Mouse (Mus musculus) neural tube, embryonic 13.5 days (tissue): ENCODE measurements around the gene Arhgef25. TPM values are rescaled to one million over a fixed set of nuclear protein-coding genes. Genes with fewer than 3 reads are reported as not detected.
"Not testable (repeated sequence)": the region's sequence is repeated elsewhere in the genome, so short reads cannot be mapped to it uniquely, and the experiment has no call there.

Experiments
- ATAC-seq: fragments of 200-750 bp; cut with Nextera tagmentation; 2 replicates; pipeline ENCODE4 v1.8.0; 2017; ENCODE audit warnings: low read depth, mild to moderate bottlenecking, moderate TSS enrichment, moderate library complexity
- H3K27ac ChIP-seq: fragments of 300-500 bp; sonication (generic); replicated peaks from 2 replicates; pipeline ENCODE4 v1.5.1; 2015; ENCODE audit warnings: moderate library complexity, mild to moderate bottlenecking, inconsistent platforms
- H3K27me3 ChIP-seq: fragments of 300-500 bp; sonication (generic); 2 replicates; pipeline ENCODE4 v1.6.1; 2015; ENCODE audit warnings: mild to moderate bottlenecking, inconsistent platforms
- H3K36me3 ChIP-seq: fragments of 300-500 bp; sonication (generic); 2 replicates; pipeline ENCODE4 v1.6.1; 2015; ENCODE audit warnings: mild to moderate bottlenecking, inconsistent platforms
- H3K4me1 ChIP-seq: fragments of 300-500 bp; sonication (generic); replicated peaks from 2 replicates; pipeline ENCODE4 v1.6.1; 2015; ENCODE audit warnings: inconsistent platforms
- H3K4me2 ChIP-seq: fragments of 300-500 bp; sonication (generic); 2 replicates; pipeline ENCODE4 v1.6.1; 2015; ENCODE audit warnings: inconsistent platforms, mild to moderate bottlenecking, moderate library complexity
- H3K4me3 ChIP-seq: fragments of 300-500 bp; sonication (generic); 2 replicates; pipeline ENCODE4 v1.5.1; 2015; ENCODE audit warnings: mild to moderate bottlenecking, inconsistent platforms
- H3K9ac ChIP-seq: fragments of 300-500 bp; sonication (generic); 2 replicates; pipeline ENCODE4 v1.6.1; 2015; ENCODE audit warnings: moderate library complexity, mild to moderate bottlenecking, inconsistent platforms
- H3K9me3 ChIP-seq: fragments of 300-500 bp; sonication (generic); 2 replicates; pipeline ENCODE4 v1.6.1; 2016; ENCODE audit warnings: inconsistent platforms
- WGBS: fragments of 180-500 bp; shearing (Covaris S2); methylation state at CpG from one replicate; pipeline ENCODE4 v1.1.7; 2015; 5-methylcytosine and 5-hydroxymethylcytosine counted together
- polyA plus RNA-seq: library from polyadenylated mRNA; unstranded; fragments of >200 nt; fragmentation: Nextera tagmentation; extraction: Ambion mirVana; gene quantifications from 2 replicates; pipeline ENCODE4 v1.2.1, GENCODE M21; 2015

The Arhgef25 gene
- polyA plus RNA-seq, 1 experiment from 2014 or later, result 38.1 TPM

GRCm38 (mm10) chr10:127200279-127200678 is 10.4 kb upstream of the Arhgef25 start:
- ATAC-seq, result no peak
- H3K27me3 ChIP-seq, result no peaks in the 10 kb centered on the region
- H3K9me3 ChIP-seq, result no peaks in the 10 kb centered on the region
- no peak overlapping the region for H3K4me2 ChIP-seq
- WGBS, result 87% methylated on average over 8 of the region's 8 CpGs
- no peak overlapping the region for H3K27ac ChIP-seq
- no peak overlapping the region for H3K4me3 ChIP-seq
- H3K4me1 ChIP-seq, result peaks cover 17% of the 10 kb centered on the region
- H3K36me3 ChIP-seq, result peaks cover 74% of the 10 kb centered on the region
- no peak overlapping the region for H3K9ac ChIP-seq

DNA sequence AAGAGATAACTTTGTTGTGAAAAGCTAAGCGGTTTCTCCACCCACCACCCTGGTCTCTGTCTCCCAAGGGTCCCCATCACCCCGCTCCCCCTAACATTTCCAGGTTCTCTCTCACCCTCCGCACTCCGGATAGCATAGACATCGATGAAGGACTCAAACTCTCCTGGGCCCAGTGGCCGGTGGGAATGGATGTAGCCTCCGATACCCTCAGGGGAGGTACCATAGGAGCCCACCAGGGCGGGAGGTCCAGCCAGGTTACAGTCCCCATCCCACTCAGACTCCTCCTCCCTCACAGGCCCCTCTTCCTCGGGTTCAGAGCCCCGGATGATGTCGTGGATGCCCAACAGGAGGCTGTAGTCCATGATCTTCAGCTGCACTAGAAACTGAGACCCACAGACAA is 9.6 kb upstream of the Arhgef25 start:
- H3K4me3 ChIP-seq, result no peak overlapping the region
- H3K4me2 ChIP-seq, result no peak overlapping the region
- peaks cover 66% of the 10 kb centered on the region for H3K36me3 ChIP-seq
- H3K9me3 ChIP-seq, result no peaks in the 10 kb centered on the region
- H3K27me3 ChIP-seq, result no peaks in the 10 kb centered on the region
- H3K4me1 ChIP-seq, result peaks cover 23% of the 10 kb centered on the region
- WGBS, result 81% methylated on average over 11 of the region's 11 CpGs
- H3K9ac ChIP-seq, result no peak overlapping the region
- H3K27ac ChIP-seq, result no peak overlapping the region
- no peak for ATAC-seq

DNA sequence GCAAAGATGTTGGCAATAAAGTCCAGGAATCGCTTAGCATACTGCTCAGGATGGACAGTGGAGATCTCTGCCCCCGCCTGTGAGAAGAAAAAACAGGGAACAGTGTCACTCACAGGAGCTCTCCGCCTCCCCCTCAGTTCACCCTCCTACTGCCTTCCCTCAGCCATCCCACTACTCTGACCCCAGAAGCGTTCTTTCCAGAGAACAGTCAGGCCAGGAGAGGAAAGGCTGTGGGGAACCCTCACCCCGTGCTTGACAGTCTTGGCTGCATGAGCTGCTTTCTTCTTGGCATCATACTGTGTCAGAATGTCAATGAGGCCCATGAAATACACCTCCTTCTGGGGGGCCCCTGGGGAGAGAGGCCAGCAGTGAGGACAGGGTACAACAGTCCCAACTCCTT is 9.2 kb upstream of the Arhgef25 start:
- H3K4me2 ChIP-seq, result no peak overlapping the region
- ATAC-seq, result no peak
- peaks cover 27% of the 10 kb centered on the region for H3K4me1 ChIP-seq
- H3K27me3 ChIP-seq, result no peaks in the 10 kb centered on the region
- no peak overlapping the region for H3K4me3 ChIP-seq
- H3K9me3 ChIP-seq, result no peaks in the 10 kb centered on the region
- peaks cover 64% of the 10 kb centered on the region for H3K36me3 ChIP-seq
- peak overlapping the region; percentile 3; the same call in 1 of the 2 replicates for H3K27ac ChIP-seq
- H3K9ac ChIP-seq, result 0 out of 2 replicates have a peak overlapping the region, but pooled peaks have one; percentile 8
- whole genome bisulfite sequencing, result 72% methylated on average over 5 of the region's 5 CpGs

DNA sequence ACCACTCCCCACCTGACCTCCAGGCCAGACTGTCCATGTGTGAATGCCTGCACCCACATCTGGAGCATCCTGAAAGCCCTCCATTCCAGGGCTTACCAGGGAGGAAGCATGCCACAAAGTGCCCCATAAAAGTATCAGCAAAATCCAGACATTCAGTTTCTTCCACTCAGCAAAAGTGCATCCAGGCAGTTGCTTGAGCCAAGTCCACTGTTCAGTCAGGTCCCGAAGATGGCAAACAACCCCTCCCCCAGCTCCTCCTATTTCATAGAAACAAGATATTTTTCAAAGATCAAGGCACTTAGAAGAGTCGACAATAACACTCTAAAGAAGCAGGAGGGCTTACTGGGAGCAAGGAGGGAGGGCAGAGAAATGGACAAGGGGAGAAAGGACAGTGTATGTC is 8.6 kb upstream of the Arhgef25 start:
- ATAC-seq, result no peak
- H3K27me3 ChIP-seq, result no peaks in the 10 kb centered on the region
- H3K9ac ChIP-seq, result 0 out of 2 replicates have a peak overlapping the region, but pooled peaks have one; percentile 8
- 70% methylated on average over 2 of the region's 2 CpGs for WGBS
- H3K4me2 ChIP-seq, result no peak overlapping the region
- H3K36me3 ChIP-seq, result peaks cover 59% of the 10 kb centered on the region
- H3K27ac ChIP-seq, result no peak overlapping the region; the same call in 1 of the 2 replicates
- peaks cover 29% of the 10 kb centered on the region for H3K4me1 ChIP-seq
- no peaks in the 10 kb centered on the region for H3K9me3 ChIP-seq
- no peak overlapping the region for H3K4me3 ChIP-seq

- ATAC-seq, result no peak
- no peak overlapping the region for H3K4me3 ChIP-seq
- H3K27me3 ChIP-seq, result no peaks in the 10 kb centered on the region
- H3K9me3 ChIP-seq, result no peaks in the 10 kb centered on the region
- no peak overlapping the region for H3K9ac ChIP-seq
- whole genome bisulfite sequencing, result 69% methylated on average over 11 of the region's 11 CpGs
- 0 out of 2 replicates have a peak overlapping the region, but pooled peaks have one; percentile 7 for H3K27ac ChIP-seq
- H3K36me3 ChIP-seq, result peaks cover 60% of the 10 kb centered on the region
- H3K4me1 ChIP-seq, result peaks cover 38% of the 10 kb centered on the region
- H3K4me2 ChIP-seq, result no peak overlapping the region
These were observed 7.7 kb upstream of the Arhgef25 start for GRCm38 (mm10) chr10:127197505-127198110.

- Histone ChIP-seq H3K4me1 (peaks cover 43% of the 10 kb centered on the region), H3K4me2 (no peak overlapping the region), H3K9me3 (no peaks in the 10 kb centered on the region), H3K9ac (no peak overlapping the region), H3K4me3 (no peak overlapping the region), H3K27me3 (no peaks in the 10 kb centered on the region), H3K36me3 (peaks cover 60% of the 10 kb centered on the region), H3K27ac (0 out of 2 replicates have a peak overlapping the region, but pooled peaks have one; percentile 7)
- no peak for ATAC-seq
- WGBS, result 87% methylated on average over 8 of the region's 8 CpGs
These were observed 7.2 kb upstream of the Arhgef25 start for GRCm38 (mm10) chr10:127197104-127197503.

GRCm38 (mm10) chr10:127196392-127196791 is 6.5 kb upstream of the Arhgef25 start:
- no peaks in the 10 kb centered on the region for H3K9me3 ChIP-seq
- ATAC-seq, result peak; percentile 62
- no peaks in the 10 kb centered on the region for H3K27me3 ChIP-seq
- H3K4me1 ChIP-seq, result peaks cover 45% of the 10 kb centered on the region
- peak overlapping the region; percentile 96 for H3K9ac ChIP-seq
- H3K36me3 ChIP-seq, result peaks cover 60% of the 10 kb centered on the region
- 0% methylated on average over 5 of the region's 5 CpGs for WGBS
- peak overlapping the region; percentile 95 for H3K27ac ChIP-seq
- peak overlapping the region; percentile 88 for H3K4me2 ChIP-seq
- peak overlapping the region; percentile 95 for H3K4me3 ChIP-seq

GRCm38 (mm10) chr10:127195328-127196129 is 5.6 kb upstream of the Arhgef25 start, which contains the start of gene Dtx3:
Gene Dtx3 (minus strand): TSS chr10:127195728.
- H3K9me3 ChIP-seq, result no peaks in the 10 kb centered on the region
- peak within 1 kb of the TSS; percentile 95 for H3K27ac ChIP-seq
- peak; percentile 70 for ATAC-seq
- H3K36me3 ChIP-seq, result peaks cover 61% of the 10 kb centered on the region
- peak within 1 kb of the TSS; percentile 88 for H3K4me2 ChIP-seq
- no peaks in the 10 kb centered on the region for H3K27me3 ChIP-seq
- 0% methylated on average over 44 of the region's 47 CpGs for WGBS
- peak within 1 kb of the TSS; percentile 96 for H3K9ac ChIP-seq
- H3K4me1 ChIP-seq, result peaks cover 53% of the 10 kb centered on the region
- peak within 1 kb of the TSS; percentile 95 for H3K4me3 ChIP-seq

GRCm38 (mm10) chr10:127194428-127195327 is 4.8 kb upstream of the Arhgef25 start:
- H3K27ac ChIP-seq, result peak overlapping the region; percentile 95

DNA sequence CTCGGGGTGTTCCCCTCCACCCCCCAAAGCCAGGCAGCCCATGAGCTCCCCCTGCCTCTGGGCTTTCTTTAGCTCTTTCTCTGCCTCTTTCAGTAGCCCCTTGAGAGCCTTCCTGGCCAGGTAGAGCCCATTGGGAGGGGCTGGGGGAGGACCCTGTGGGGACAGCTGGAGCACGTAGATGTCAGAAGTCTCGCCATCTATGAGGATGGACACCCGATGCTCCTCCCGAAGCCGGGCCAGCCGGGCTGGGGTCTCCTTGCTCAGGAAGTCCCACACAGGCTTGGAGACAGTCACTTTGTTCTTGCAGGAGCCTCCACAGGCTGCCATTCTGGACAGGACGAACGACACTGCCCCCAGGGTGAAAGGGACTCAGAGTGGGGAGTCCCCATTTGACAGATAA is 3.1 kb upstream of the Arhgef25 start:
- no peak for ATAC-seq
- Histone ChIP-seq H3K4me3 (no peak overlapping the region), H3K9me3 (no peaks in the 10 kb centered on the region), H3K36me3 (peaks cover 37% of the 10 kb centered on the region), H3K4me1 (peaks cover 75% of the 10 kb centered on the region), H3K27ac (no peak overlapping the region), H3K27me3 (no peaks in the 10 kb centered on the region), H3K9ac (no peak overlapping the region), H3K4me2 (no peak overlapping the region)
- 80% methylated on average over 8 of the region's 9 CpGs for WGBS

More at GRCm38 (mm10) chr10:127194428-127195327, 4.8 kb upstream of the Arhgef25 start:
- Histone ChIP-seq H3K27me3 (no peaks in the 10 kb centered on the region), H3K9ac (peak overlapping the region; percentile 96), H3K4me2 (peak overlapping the region; percentile 88), H3K9me3 (no peaks in the 10 kb centered on the region), H3K36me3 (peaks cover 54% of the 10 kb centered on the region), H3K4me1 (peaks cover 62% of the 10 kb centered on the region), H3K4me3 (peak overlapping the region; percentile 95)
- ATAC-seq, result peak; percentile 34
- 18% methylated on average over 22 of the region's 22 CpGs for WGBS

DNA sequence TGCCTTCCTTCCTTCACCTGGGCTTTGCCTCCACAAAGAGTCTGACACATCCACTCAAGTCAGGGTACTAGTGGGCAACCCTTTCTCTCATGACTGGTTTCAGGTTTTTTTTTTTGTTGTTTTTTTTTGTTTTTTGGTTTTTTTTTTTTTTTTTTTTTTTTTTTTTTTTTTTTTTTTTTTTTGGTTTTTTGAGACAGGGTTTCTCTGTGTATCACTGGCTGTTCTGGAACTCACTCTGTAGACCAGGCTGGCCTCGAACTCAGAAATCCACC is 2.1 kb upstream of the Arhgef25 start:
- not testable (repeated sequence) for H3K4me3 ChIP-seq, H3K4me2 ChIP-seq, H3K9ac ChIP-seq, H3K27ac ChIP-seq, H3K27me3 ChIP-seq, H3K9me3 ChIP-seq, ATAC-seq
- WGBS, result 75% methylated on average over 1 of the region's 1 CpGs
- peaks cover 30% of the 10 kb centered on the region for H3K36me3 ChIP-seq
- peaks cover 79% of the 10 kb centered on the region for H3K4me1 ChIP-seq
